Mouse (Mus musculus): ENCODE measurements around the gene Nppa. TPM values are rescaled to one million over a fixed set of nuclear protein-coding genes. Genes with fewer than 3 reads are reported as not detected.

Nppa gene
- total and polyA plus RNA-seq, 2 experiments: not detected

GRCm38 (mm10) chr4:147978391-147978790 is 22.1 kb upstream of the Nppa start:
- H3K4me3 ChIP-seq (ENCODE audit: insufficient read depth, low read depth, low read length): no peak overlapping the region
- TF ChIP-seq POLR2A (IDR thresholded peaks at IDR 0.05; ENCODE audit: extremely low read depth, insufficient read depth, low read length): no peak
- TF ChIP-seq CTCF (IDR thresholded peaks at IDR 0.05; ENCODE audit: low read depth, low read length): no peak
- H3K36me3 ChIP-seq (ENCODE audit: control insufficient read depth, insufficient read depth, low read length): no peaks in the 10 kb centered on the region
- no peaks in the 10 kb centered on the region for H3K79me2 ChIP-seq (ENCODE audit: control insufficient read depth, insufficient read depth, low read length)
- DNase-seq (ENCODE audit: extremely low read depth, low read depth, low spot score): no peak
- no peak overlapping the region for H3K9ac ChIP-seq (ENCODE audit: low read depth, low read length)
- H3K4me1 ChIP-seq (ENCODE audit: control insufficient read depth, insufficient read depth, low read length): no peaks in the 10 kb centered on the region
- peaks cover 3% of the 10 kb centered on the region; the same call in 1 of the 2 replicates for H3K27me3 ChIP-seq (ENCODE audit: control insufficient read depth, insufficient read depth, low read length)
- 91% methylated on average over 6 of the region's 6 CpGs for WGBS
- no peak overlapping the region for H3K27ac ChIP-seq (replicated peaks; ENCODE audit: insufficient read depth, low read depth, low read length)

DNA sequence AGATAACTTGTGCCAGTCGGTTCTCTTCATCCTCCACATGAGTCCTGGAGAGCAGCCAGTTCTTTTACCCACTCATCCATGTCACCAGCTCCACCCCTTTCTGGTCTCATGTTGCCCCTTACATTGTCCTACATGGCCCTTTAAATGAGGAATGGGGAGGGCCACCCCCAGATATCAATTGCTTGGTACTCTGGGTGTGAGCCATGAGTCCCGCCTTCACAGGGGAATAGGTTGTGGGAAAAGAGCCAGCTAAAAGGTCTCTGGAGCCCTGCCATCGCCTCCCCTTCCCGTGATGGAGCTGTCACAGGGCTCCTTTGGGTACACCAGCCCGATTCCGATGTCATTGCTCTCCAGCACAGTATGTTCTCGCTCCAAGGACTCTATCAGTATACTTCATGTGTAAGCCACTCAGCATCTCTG is 21.1 kb upstream of the Nppa start:
- H3K79me2 ChIP-seq (ENCODE audit: control insufficient read depth, insufficient read depth, low read length): no peaks in the 10 kb centered on the region
- H3K4me3 ChIP-seq (ENCODE audit: insufficient read depth, low read depth, low read length): no peak overlapping the region
- DNase-seq (ENCODE audit: extremely low read depth, low read depth, low spot score): no peak
- H3K4me1 ChIP-seq (ENCODE audit: control insufficient read depth, insufficient read depth, low read length): no peaks in the 10 kb centered on the region
- peaks cover 3% of the 10 kb centered on the region; the same call in 1 of the 2 replicates for H3K27me3 ChIP-seq (ENCODE audit: control insufficient read depth, insufficient read depth, low read length)
- H3K9ac ChIP-seq (ENCODE audit: low read depth, low read length): no peak overlapping the region
- TF ChIP-seq CTCF (IDR thresholded peaks at IDR 0.05; ENCODE audit: low read depth, low read length): no peak
- no peak for TF ChIP-seq POLR2A (IDR thresholded peaks at IDR 0.05; ENCODE audit: extremely low read depth, insufficient read depth, low read length)
- no peaks in the 10 kb centered on the region for H3K36me3 ChIP-seq (ENCODE audit: control insufficient read depth, insufficient read depth, low read length)
- H3K27ac ChIP-seq (replicated peaks; ENCODE audit: insufficient read depth, low read depth, low read length): no peak overlapping the region
- 75% methylated on average over 7 of the region's 7 CpGs for WGBS

DNA sequence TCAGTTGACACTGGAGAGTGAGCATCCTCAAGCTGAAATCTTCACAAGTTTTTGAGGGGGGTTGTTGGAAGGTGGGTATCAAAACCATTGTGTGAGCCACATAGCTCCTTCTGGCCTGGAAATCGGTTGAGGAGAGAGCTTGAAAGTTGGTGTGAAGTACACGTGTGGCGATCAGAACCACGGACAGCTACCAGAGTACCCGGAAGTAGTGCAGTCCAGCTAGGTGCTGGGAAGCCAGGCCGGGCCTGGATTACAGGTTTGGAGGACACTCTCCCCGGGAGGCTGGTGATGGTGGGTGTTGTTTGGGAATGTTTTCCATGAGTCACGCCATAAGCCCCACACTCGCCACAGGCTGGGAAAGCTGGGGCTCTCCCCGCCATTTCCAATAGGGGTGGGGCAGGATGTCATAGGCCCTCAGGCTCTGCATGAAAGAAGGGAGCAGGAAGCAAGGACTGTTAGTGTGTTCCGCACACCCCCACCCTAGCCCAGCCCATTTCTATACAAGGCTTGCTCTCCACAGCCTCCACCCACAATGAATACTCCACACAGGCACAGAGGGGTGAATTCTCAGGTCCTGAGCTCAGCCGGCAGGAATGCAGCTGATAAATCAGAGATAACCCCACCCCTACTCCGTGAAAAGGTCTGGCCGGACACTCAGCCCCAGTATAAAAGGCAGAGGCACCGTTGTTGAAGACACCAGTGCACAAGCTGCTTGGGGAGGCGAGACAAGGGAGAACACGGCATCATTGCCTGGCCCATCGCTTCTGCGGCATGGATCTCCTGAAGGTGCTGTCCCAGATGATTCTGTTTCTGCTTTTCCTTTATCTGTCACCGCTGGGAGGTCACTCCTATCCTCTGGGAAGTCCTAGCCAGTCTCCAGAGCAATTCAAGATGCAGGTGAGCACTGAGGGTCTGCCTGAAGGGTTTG is 15.1 kb upstream of the Nppa start, which contains the start of gene Nppb:
Gene Nppb (plus strand): TSS at position 584 of the 928 bp plus-strand sequence.
- H3K27ac ChIP-seq (replicated peaks; ENCODE audit: insufficient read depth, low read depth, low read length): no peak within 1 kb of the TSS

DNA sequence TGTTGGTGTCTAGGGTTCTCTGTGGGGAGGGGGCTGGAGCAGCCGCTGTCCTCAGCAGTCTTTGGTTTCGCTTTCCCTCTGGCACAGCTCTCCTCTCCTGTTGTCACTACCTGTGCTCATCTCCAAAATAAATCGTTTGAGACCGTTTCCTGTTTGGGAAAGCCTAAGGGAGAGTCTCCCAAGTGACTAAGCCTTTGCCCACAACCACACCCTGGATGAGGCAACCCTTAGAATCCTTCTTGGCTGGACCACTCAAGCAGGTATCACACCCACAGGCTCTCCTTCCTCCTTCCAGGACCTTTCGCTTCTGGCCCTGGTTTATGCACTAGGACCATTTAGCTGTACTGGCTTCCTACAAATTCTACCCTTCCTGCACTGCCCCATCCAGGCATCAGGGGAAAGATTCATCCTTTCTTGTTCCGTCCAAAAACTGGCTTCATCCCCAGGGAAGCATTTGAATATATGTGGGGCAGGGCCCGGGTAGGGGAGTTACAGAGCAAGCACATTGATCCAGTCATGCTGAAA is 6.9 kb upstream of the Nppa start:
- H3K79me2 ChIP-seq (ENCODE audit: control insufficient read depth, insufficient read depth, low read length): no peaks in the 10 kb centered on the region
- no peaks in the 10 kb centered on the region for H3K36me3 ChIP-seq (ENCODE audit: control insufficient read depth, insufficient read depth, low read length)
- 53% methylated on average over 7 of the region's 7 CpGs for WGBS
- H3K27me3 ChIP-seq (ENCODE audit: control insufficient read depth, insufficient read depth, low read length): no peaks in the 10 kb centered on the region
- DNase-seq (ENCODE audit: extremely low read depth, low read depth, low spot score): no peak
- TF ChIP-seq CTCF (IDR thresholded peaks at IDR 0.05; ENCODE audit: low read depth, low read length) (no peak), POLR2A (IDR thresholded peaks at IDR 0.05; ENCODE audit: extremely low read depth, insufficient read depth, low read length) (no peak)
- no peak overlapping the region for H3K4me3 ChIP-seq (ENCODE audit: insufficient read depth, low read depth, low read length)
- H3K9ac ChIP-seq (ENCODE audit: low read depth, low read length): no peak overlapping the region
- H3K27ac ChIP-seq (replicated peaks; ENCODE audit: insufficient read depth, low read depth, low read length): no peak overlapping the region
- H3K4me1 ChIP-seq (ENCODE audit: control insufficient read depth, insufficient read depth, low read length): no peaks in the 10 kb centered on the region

More for the DNA sequence above, 15.1 kb upstream of the Nppa start, which contains the start of gene Nppb:
- no peak within 1 kb of the TSS for H3K9ac ChIP-seq (ENCODE audit: low read depth, low read length)
- no peak within 1 kb of the TSS for H3K4me3 ChIP-seq (ENCODE audit: insufficient read depth, low read depth, low read length)
- H3K4me1 ChIP-seq (ENCODE audit: control insufficient read depth, insufficient read depth, low read length): no peaks in the 10 kb centered on the region
- DNase-seq (ENCODE audit: extremely low read depth, low read depth, low spot score): no peak
- WGBS: 26% methylated on average over 20 of the region's 20 CpGs
- H3K36me3 ChIP-seq (ENCODE audit: control insufficient read depth, insufficient read depth, low read length): no peaks in the 10 kb centered on the region
- H3K27me3 ChIP-seq (ENCODE audit: control insufficient read depth, insufficient read depth, low read length): no peaks in the 10 kb centered on the region
- H3K79me2 ChIP-seq (ENCODE audit: control insufficient read depth, insufficient read depth, low read length): no peaks in the 10 kb centered on the region
- no peak for TF ChIP-seq POLR2A (IDR thresholded peaks at IDR 0.05; ENCODE audit: extremely low read depth, insufficient read depth, low read length)

DNA sequence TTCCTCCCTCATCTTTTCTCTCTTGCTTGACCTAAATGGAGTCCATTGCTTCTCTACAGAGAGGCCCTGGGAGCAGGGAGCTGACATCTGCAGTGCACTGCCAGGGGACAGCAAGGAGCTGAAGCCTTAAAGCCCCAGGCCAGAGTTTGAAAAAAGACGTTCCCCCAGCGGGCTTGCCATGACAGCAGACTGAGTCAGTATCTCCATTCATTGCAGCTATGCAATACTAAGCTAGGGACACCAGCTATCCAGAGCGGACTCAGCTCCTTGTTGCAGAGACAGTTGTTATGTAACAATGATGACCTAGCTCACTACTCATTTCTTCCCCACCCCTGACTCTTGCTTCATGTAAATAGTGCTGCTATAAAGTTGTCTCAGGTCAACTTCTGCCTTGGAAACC is 5.2 kb upstream of the Nppa start:
- Histone ChIP-seq H3K27ac (replicated peaks; ENCODE audit: insufficient read depth, low read depth, low read length) (no peak overlapping the region), H3K4me1 (ENCODE audit: control insufficient read depth, insufficient read depth, low read length) (no peaks in the 10 kb centered on the region), H3K79me2 (ENCODE audit: control insufficient read depth, insufficient read depth, low read length) (no peaks in the 10 kb centered on the region), H3K36me3 (ENCODE audit: control insufficient read depth, insufficient read depth, low read length) (no peaks in the 10 kb centered on the region), H3K4me3 (ENCODE audit: insufficient read depth, low read depth, low read length) (no peak overlapping the region), H3K27me3 (ENCODE audit: control insufficient read depth, insufficient read depth, low read length) (no peaks in the 10 kb centered on the region), H3K9ac (ENCODE audit: low read depth, low read length) (no peak overlapping the region)
- WGBS: 81% methylated on average over 3 of the region's 3 CpGs
- no peak for DNase-seq (ENCODE audit: extremely low read depth, low read depth, low spot score)
- TF ChIP-seq POLR2A (IDR thresholded peaks at IDR 0.05; ENCODE audit: extremely low read depth, insufficient read depth, low read length) (no peak), CTCF (IDR thresholded peaks at IDR 0.05; ENCODE audit: low read depth, low read length) (no peak)
